Mouse (Mus musculus): ENCODE measurements around the gene Gm11541. TPM values are rescaled to one million over a fixed set of nuclear protein-coding genes. Genes with fewer than 3 reads are reported as not detected.

Gm11541 gene
- not detected in 2 replicates for polyA plus RNA-seq (2012; ENCODE audit: insufficient read depth, insufficient read length, low replicate concordance, missing spikeins)

DNA sequence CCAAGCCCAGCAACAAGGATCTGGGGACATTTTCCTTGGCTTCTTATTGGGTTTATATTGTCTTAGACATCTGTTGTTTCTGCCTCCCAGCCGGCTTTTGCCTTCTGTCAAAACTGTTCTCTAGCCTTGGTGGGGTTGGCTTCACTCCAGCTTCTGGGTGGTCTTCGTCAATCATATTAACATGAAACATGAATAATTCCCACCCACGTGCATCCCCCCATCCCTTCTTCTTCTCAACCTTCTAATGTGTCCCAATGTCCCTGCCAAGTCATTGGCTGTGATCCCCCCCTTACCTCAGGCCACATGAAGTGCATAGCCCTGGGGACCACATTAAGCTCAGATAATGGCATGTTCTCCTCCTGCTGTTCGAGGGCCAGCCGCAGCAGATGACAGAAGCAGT lies at the start of gene Gm11541:
Gm11541 (minus strand) TSS at position 28 of the 400 bp plus-strand sequence.
- WGBS: 81% methylated on average over 5 of the region's 5 CpGs
- Histone ChIP-seq H3K4me1 (ENCODE audit: control insufficient read depth, insufficient read depth, low read length) (no peaks in the 10 kb centered on the region), H3K27ac (ENCODE audit: insufficient read depth, low read depth, low read length) (no peak within 1 kb of the TSS), H3K4me3 (ENCODE audit: insufficient read depth, low read depth, low read length) (no peak within 1 kb of the TSS)
- TF ChIP-seq CTCF (IDR thresholded peaks at IDR 0.05; ENCODE audit: insufficient read depth, low read depth, low read length) (no peak), POLR2A (IDR thresholded peaks at IDR 0.05; ENCODE audit: insufficient read depth, low read depth, low read length) (no peak)

DNA sequence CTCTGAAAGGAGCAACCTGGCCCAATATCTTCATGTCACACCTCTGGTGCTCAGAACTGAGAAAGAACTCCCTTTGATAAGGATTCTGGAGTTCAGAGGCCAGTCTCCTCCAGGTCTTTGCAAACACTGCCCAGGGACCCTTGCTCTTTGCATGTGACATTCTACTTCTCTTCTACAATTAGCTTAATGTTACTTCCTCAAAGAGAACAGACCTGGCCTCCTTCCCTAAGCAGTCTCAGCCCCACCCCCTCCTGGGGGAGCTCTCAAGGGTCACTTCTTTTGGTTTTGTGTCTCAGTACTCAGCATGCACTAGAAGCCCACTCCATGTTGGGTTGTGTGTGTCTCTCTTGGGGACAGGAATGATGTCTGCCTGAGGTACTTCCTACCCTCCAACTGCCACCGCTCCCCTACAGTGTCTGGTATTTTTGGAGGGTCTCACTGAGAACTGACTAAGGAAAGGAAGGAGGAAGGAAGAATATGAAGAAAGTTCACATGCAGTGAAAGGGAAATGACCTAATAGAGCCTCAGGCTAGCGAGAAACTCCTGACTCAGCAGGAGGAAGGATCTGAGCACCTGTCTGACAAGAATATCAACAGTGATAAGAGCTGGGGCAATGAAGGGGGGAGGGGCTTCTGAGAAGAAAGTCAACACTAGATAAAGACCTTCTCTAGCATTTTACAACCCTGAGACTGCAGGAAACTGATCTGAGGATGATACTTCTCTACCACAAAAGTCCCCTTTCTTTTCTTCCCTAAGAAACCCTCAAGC lies 48.8 kb upstream of the Gm11541 start:
- H3K4me3 ChIP-seq (ENCODE audit: insufficient read depth, low read depth, low read length): no peak overlapping the region
- H3K27ac ChIP-seq (ENCODE audit: insufficient read depth, low read depth, low read length): no peak overlapping the region
- WGBS: 71% methylated on average over 2 of the region's 2 CpGs
- TF ChIP-seq POLR2A (IDR thresholded peaks at IDR 0.05; ENCODE audit: insufficient read depth, low read depth, low read length) (no peak), CTCF (IDR thresholded peaks at IDR 0.05; ENCODE audit: insufficient read depth, low read depth, low read length) (no peak)
- H3K4me1 ChIP-seq (ENCODE audit: control insufficient read depth, insufficient read depth, low read length): no peaks in the 10 kb centered on the region

- H3K4me1 ChIP-seq (ENCODE audit: control insufficient read depth, insufficient read depth, low read length): no peaks in the 10 kb centered on the region
- no peak within 1 kb of the TSS for H3K27ac ChIP-seq (ENCODE audit: insufficient read depth, low read depth, low read length)
- TF ChIP-seq CTCF (IDR thresholded peaks at IDR 0.05; ENCODE audit: insufficient read depth, low read depth, low read length) (no peak), POLR2A (IDR thresholded peaks at IDR 0.05; ENCODE audit: insufficient read depth, low read depth, low read length) (no peak)
- no peak within 1 kb of the TSS for H3K4me3 ChIP-seq (ENCODE audit: insufficient read depth, low read depth, low read length)
- WGBS: 78% methylated on average over 29 of the region's 29 CpGs
These were observed 37.5 kb upstream of the Gm11541 start, which contains the start of gene Cdc34b for GRCm38 (mm10) chr11:94741732-94742272. Gene Cdc34b (plus strand): TSS chr11:94741782.

- Histone ChIP-seq H3K4me3 (ENCODE audit: insufficient read depth, low read depth, low read length) (no peak overlapping the region), H3K27ac (ENCODE audit: insufficient read depth, low read depth, low read length) (no peak overlapping the region), H3K4me1 (ENCODE audit: control insufficient read depth, insufficient read depth, low read length) (no peaks in the 10 kb centered on the region)
- TF ChIP-seq CTCF (IDR thresholded peaks at IDR 0.05; ENCODE audit: insufficient read depth, low read depth, low read length): no peak
- TF ChIP-seq POLR2A (IDR thresholded peaks at IDR 0.05; ENCODE audit: insufficient read depth, low read depth, low read length): no peak
- WGBS: 81% methylated on average over 2 of the region's 2 CpGs
These were observed 31.4 kb upstream of the Gm11541 start for GRCm38 (mm10) chr11:94735746-94736145.

- WGBS: 54% methylated on average over 8 of the region's 8 CpGs
- H3K4me1 ChIP-seq (ENCODE audit: control insufficient read depth, insufficient read depth, low read length): no peaks in the 10 kb centered on the region
- TF ChIP-seq POLR2A (IDR thresholded peaks at IDR 0.05; ENCODE audit: insufficient read depth, low read depth, low read length): no peak
- TF ChIP-seq CTCF (IDR thresholded peaks at IDR 0.05; ENCODE audit: insufficient read depth, low read depth, low read length): no peak
- H3K27ac ChIP-seq (ENCODE audit: insufficient read depth, low read depth, low read length): no peak overlapping the region
- H3K4me3 ChIP-seq (ENCODE audit: insufficient read depth, low read depth, low read length): no peak overlapping the region
These were observed 28.5 kb upstream of the Gm11541 start for GRCm38 (mm10) chr11:94732773-94733172.

DNA sequence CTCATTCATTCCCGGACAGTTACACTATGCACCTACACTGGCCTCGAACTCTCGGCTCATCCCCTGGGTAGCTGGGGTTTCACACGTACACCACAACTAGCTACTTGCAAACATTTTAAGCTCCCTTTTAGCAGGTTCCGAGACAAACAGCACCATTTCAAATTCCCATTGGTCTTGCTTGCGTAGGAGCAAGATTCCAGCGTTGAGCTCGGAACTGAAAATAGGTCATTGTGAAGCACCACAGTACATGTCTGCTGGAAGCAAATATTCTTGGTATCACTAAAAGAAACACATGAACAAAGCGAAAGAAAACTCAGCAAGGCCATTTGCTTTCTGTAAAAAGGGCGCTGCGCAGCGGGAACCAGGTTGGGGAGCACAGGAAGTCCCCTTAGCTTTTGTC lies 26.9 kb upstream of the Gm11541 start:
- TF ChIP-seq POLR2A (IDR thresholded peaks at IDR 0.05; ENCODE audit: insufficient read depth, low read depth, low read length) (no peak), CTCF (IDR thresholded peaks at IDR 0.05; ENCODE audit: insufficient read depth, low read depth, low read length) (no peak)
- Histone ChIP-seq H3K4me3 (ENCODE audit: insufficient read depth, low read depth, low read length) (no peak overlapping the region), H3K4me1 (ENCODE audit: control insufficient read depth, insufficient read depth, low read length) (no peaks in the 10 kb centered on the region), H3K27ac (ENCODE audit: insufficient read depth, low read depth, low read length) (no peak overlapping the region)
- WGBS: 82% methylated on average over 12 of the region's 12 CpGs

- TF ChIP-seq POLR2A (IDR thresholded peaks at IDR 0.05; ENCODE audit: insufficient read depth, low read depth, low read length) (no peak), CTCF (IDR thresholded peaks at IDR 0.05; ENCODE audit: insufficient read depth, low read depth, low read length) (no peak)
- Histone ChIP-seq H3K4me3 (ENCODE audit: insufficient read depth, low read depth, low read length) (no peak overlapping the region), H3K4me1 (ENCODE audit: control insufficient read depth, insufficient read depth, low read length) (no peaks in the 10 kb centered on the region), H3K27ac (ENCODE audit: insufficient read depth, low read depth, low read length) (no peak overlapping the region)
- 27% methylated on average over 5 of the region's 5 CpGs for WGBS
These were observed 26.0 kb upstream of the Gm11541 start for GRCm38 (mm10) chr11:94730261-94730660.

DNA sequence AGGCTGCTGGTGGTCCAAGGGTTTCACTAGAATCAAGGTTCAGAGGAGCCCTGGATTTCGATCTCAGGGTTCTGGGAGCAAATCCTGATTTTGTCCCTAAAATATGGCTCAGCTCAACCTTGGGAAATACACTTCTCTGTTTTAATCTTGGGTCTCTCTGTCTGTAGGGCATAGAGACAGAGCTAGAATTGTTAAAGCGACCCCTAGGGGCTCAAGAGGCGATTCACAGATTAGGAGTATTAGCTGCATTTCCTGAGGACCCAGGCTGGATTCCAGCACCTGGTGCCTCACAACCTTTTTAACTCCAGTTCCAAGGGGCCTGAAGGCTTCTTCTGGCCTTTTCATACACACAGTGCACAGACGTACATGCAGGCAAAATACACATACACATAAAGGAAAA lies 25.3 kb upstream of the Gm11541 start:
- H3K27ac ChIP-seq (ENCODE audit: insufficient read depth, low read depth, low read length): no peak overlapping the region
- no peak for TF ChIP-seq POLR2A (IDR thresholded peaks at IDR 0.05; ENCODE audit: insufficient read depth, low read depth, low read length)
- TF ChIP-seq CTCF (IDR thresholded peaks at IDR 0.05; ENCODE audit: insufficient read depth, low read depth, low read length): no peak
- no peak overlapping the region for H3K4me3 ChIP-seq (ENCODE audit: insufficient read depth, low read depth, low read length)
- H3K4me1 ChIP-seq (ENCODE audit: control insufficient read depth, insufficient read depth, low read length): no peaks in the 10 kb centered on the region
- WGBS: 42% methylated on average over 4 of the region's 4 CpGs

DNA sequence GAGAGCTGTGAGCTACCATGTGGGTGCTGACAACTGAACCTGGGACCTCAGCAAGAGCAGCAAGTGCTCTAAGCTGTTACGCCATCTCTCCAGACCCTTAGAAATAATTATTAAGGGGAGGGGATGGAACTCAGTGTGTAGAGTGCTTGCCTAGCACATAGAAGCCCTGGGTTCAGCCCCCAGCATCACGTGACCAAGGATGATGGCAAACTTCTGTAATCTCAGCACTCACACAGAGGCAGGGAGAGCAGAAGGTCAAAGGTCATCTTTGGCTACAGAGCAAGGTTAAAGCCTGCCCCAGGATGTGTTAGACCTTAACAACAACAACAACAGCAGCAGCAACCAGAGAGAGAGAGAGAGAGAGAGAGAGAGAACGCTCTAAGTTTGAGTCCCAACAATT lies 24.2 kb upstream of the Gm11541 start:
- no peak overlapping the region for H3K27ac ChIP-seq (ENCODE audit: insufficient read depth, low read depth, low read length)
- no peaks in the 10 kb centered on the region for H3K4me1 ChIP-seq (ENCODE audit: control insufficient read depth, insufficient read depth, low read length)
- no peak overlapping the region for H3K4me3 ChIP-seq (ENCODE audit: insufficient read depth, low read depth, low read length)
- WGBS: 83% methylated on average over 3 of the region's 3 CpGs
- no peak for TF ChIP-seq POLR2A (IDR thresholded peaks at IDR 0.05; ENCODE audit: insufficient read depth, low read depth, low read length)
- TF ChIP-seq CTCF (IDR thresholded peaks at IDR 0.05; ENCODE audit: insufficient read depth, low read depth, low read length): no peak
